Comparison of ENCODE assay signal across 10 mouse cellular contexts in genomic region chr4:133469122-133469521, GRCm38 (mm10). TPM values are rescaled to one million over a fixed set of nuclear protein-coding genes. Genes with fewer than 3 reads are reported as not detected.
DNase-seq lines count a peak whose midpoint lies in the region; ATAC-seq lines count a peak whose summit lies in the region.
"Had no signal": no experiment of that assay in that cellular context is flagged by ENCODE, and none has a peak within 500 bp of the region (broad histone marks: within the 10 kb centered on the region; RNA-seq: fewer than 3 reads in every experiment).

No protein-coding gene starts in this region.

- H3K4me1 ChIP-seq in forebrain, embryonic 11.5 days (replicated peaks; ENCODE audit: control insufficient read depth, insufficient read depth, low read length), result peaks cover 6% of the 10 kb centered on the region; the same call in 1 of the 2 replicates
- peaks cover 8% of the 10 kb centered on the region for H3K4me1 ChIP-seq in forebrain, embryonic 16.5 days (replicated peaks; ENCODE audit: control insufficient read depth, insufficient read depth, low read length)
- H3K4me1 ChIP-seq in lung, embryonic 16.5 days (replicated peaks; ENCODE audit: control insufficient read depth, insufficient read depth, low read length), result peaks cover 8% of the 10 kb centered on the region; the same call in 1 of the 2 replicates
- H3K4me1 ChIP-seq in intestine, embryonic 16.5 days (ENCODE audit: control insufficient read depth, insufficient read depth, low read length), result peaks cover 8% of the 10 kb centered on the region
- peaks cover 13% of the 10 kb centered on the region for H3K4me1 ChIP-seq in stomach, embryonic 15.5 days

- H3K9ac ChIP-seq in forebrain, embryonic 11.5 days (ENCODE audit: low read length), result no peak overlapping the region
- no peak overlapping the region for H3K9ac ChIP-seq in forebrain, embryonic 16.5 days (replicated peaks; ENCODE audit: low read depth, low read length)
- H3K9ac ChIP-seq in lung, embryonic 16.5 days (ENCODE audit: low read length), result no peak overlapping the region
- no peak overlapping the region for H3K9ac ChIP-seq in intestine, embryonic 16.5 days (ENCODE audit: low read depth, low read length)
- H3K9ac ChIP-seq in stomach, embryonic 15.5 days, result no peak overlapping the region

- no peak for DNase-seq in forebrain, embryonic 11.5 days (ENCODE audit: low spot score)
- no peak for DNase-seq in lung, postnatal 14 days
- no peak for DNase-seq in cerebellum, postnatal 4 days (ENCODE audit: low spot score in 2 of 2)
- no peak for DNase-seq in left cerebral cortex, postnatal 25 days (ENCODE audit: low spot score in 2 of 2)
- DNase-seq: right cerebral cortex, postnatal 4 days had no signal

- peaks cover 5% of the 10 kb centered on the region; the same call in 1 of the 2 replicates for H3K9me3 ChIP-seq in forebrain, embryonic 11.5 days (ENCODE audit: control insufficient read depth, low read length)
- no peaks in the 10 kb centered on the region; the same call in 1 of the 2 replicates for H3K9me3 ChIP-seq in forebrain, embryonic 16.5 days (ENCODE audit: control insufficient read depth, low read length)
- peaks cover 6% of the 10 kb centered on the region for H3K9me3 ChIP-seq in lung, embryonic 16.5 days (ENCODE audit: control insufficient read depth, low read length)
- H3K9me3 ChIP-seq in intestine, embryonic 16.5 days (ENCODE audit: control insufficient read depth, low read length), result peaks cover 4% of the 10 kb centered on the region; the same call in 1 of the 2 replicates
- no peaks in the 10 kb centered on the region for H3K9me3 ChIP-seq in stomach, embryonic 15.5 days

- H3K4me3 ChIP-seq in forebrain, embryonic 11.5 days (ENCODE audit: low read depth, low read length), result no peak overlapping the region
- no peak overlapping the region for H3K4me3 ChIP-seq in forebrain, embryonic 16.5 days (replicated peaks; ENCODE audit: low read length)
- H3K4me3 ChIP-seq in lung, embryonic 16.5 days (ENCODE audit: low read length), result no peak overlapping the region
- no peak overlapping the region for H3K4me3 ChIP-seq in intestine, embryonic 16.5 days (ENCODE audit: low read length)
- H3K4me3 ChIP-seq in stomach, embryonic 15.5 days (replicated peaks), result 0 out of 2 replicates have a peak overlapping the region, but pooled peaks have one; percentile 14

- 15% methylated on average over 12 of the region's 12 CpGs for WGBS in forebrain, embryonic 11.5 days
- WGBS in forebrain, embryonic 16.5 days, result 17% methylated on average over 12 of the region's 12 CpGs
- WGBS in lung, embryonic 16.5 days, result 7% methylated on average over 12 of the region's 12 CpGs
- WGBS in intestine, embryonic 16.5 days, result 20% methylated on average over 12 of the region's 12 CpGs
- 16% methylated on average over 12 of the region's 12 CpGs for WGBS in stomach, embryonic 15.5 days

- peak overlapping the region; percentile 87; the same call in 1 of the 2 replicates for H3K4me2 ChIP-seq in forebrain, embryonic 11.5 days (ENCODE audit: low read depth, low read length, severe bottlenecking)
- no peak overlapping the region for H3K4me2 ChIP-seq in forebrain, embryonic 16.5 days (ENCODE audit: low read length)
- H3K4me2 ChIP-seq in lung, embryonic 16.5 days (ENCODE audit: low read depth, low read length), result peak overlapping the region; percentile 28
- peak overlapping the region; percentile 32; the same call in 1 of the 2 replicates for H3K4me2 ChIP-seq in intestine, embryonic 16.5 days (ENCODE audit: low read depth, low read length)
- peak overlapping the region; percentile 89 for H3K4me2 ChIP-seq in stomach, embryonic 15.5 days

- H3K36me3 ChIP-seq in forebrain, embryonic 11.5 days (ENCODE audit: control insufficient read depth, insufficient read depth, low read length), result no peaks in the 10 kb centered on the region
- no peaks in the 10 kb centered on the region for H3K36me3 ChIP-seq in forebrain, embryonic 16.5 days (ENCODE audit: control insufficient read depth, insufficient read depth)
- no peaks in the 10 kb centered on the region for H3K36me3 ChIP-seq in lung, embryonic 16.5 days (ENCODE audit: control insufficient read depth, insufficient read depth, low read length)
- no peaks in the 10 kb centered on the region for H3K36me3 ChIP-seq in intestine, embryonic 16.5 days (ENCODE audit: control insufficient read depth, insufficient read depth, low read length)
- H3K36me3 ChIP-seq in stomach, embryonic 15.5 days, result no peaks in the 10 kb centered on the region

- H3K27me3 ChIP-seq in forebrain, embryonic 11.5 days (ENCODE audit: control insufficient read depth, insufficient read depth, low read length), result peaks cover 12% of the 10 kb centered on the region; the same call in 1 of the 2 replicates
- H3K27me3 ChIP-seq in forebrain, embryonic 16.5 days (replicated peaks; ENCODE audit: control insufficient read depth, insufficient read depth, low read length), result peaks cover 3% of the 10 kb centered on the region; the same call in 1 of the 2 replicates
- no peaks in the 10 kb centered on the region for H3K27me3 ChIP-seq in lung, embryonic 16.5 days (ENCODE audit: control insufficient read depth, insufficient read depth, low read depth, low read length)
- no peaks in the 10 kb centered on the region for H3K27me3 ChIP-seq in intestine, embryonic 16.5 days (replicated peaks; ENCODE audit: control insufficient read depth, insufficient read depth, low read length)
- no peaks in the 10 kb centered on the region; the same call in 1 of the 2 replicates for H3K27me3 ChIP-seq in stomach, embryonic 15.5 days (replicated peaks)

- intact Hi-C loops in left cerebral cortex, postnatal 25 days (cut with DNase I), result no loop called here

- no peak for ATAC-seq in forebrain, embryonic 11.5 days (replicated peaks; ENCODE audit: low FRiP score)
- no peak for ATAC-seq in forebrain, embryonic 16.5 days
- no peak for ATAC-seq in lung, embryonic 16.5 days (ENCODE audit: low read depth)
- peak; percentile 45 for ATAC-seq in intestine, embryonic 16.5 days
- ATAC-seq in stomach, embryonic 15.5 days (ENCODE audit: insufficient read depth, low FRiP score, low read depth), result no peak

- H3K27ac ChIP-seq in forebrain, embryonic 11.5 days (ENCODE audit: low read depth, low read length), result no peak overlapping the region
- H3K27ac ChIP-seq in forebrain, embryonic 16.5 days (ENCODE audit: low read length), result no peak overlapping the region
- H3K27ac ChIP-seq in lung, embryonic 16.5 days (ENCODE audit: low read length), result no peak overlapping the region
- H3K27ac ChIP-seq in intestine, embryonic 16.5 days (ENCODE audit: low read length), result no peak overlapping the region
- no peak overlapping the region for H3K27ac ChIP-seq in stomach, embryonic 15.5 days

RNA-seq across cellular contexts. Expression of gene Tent5b, which starts 10.8 kb away (rescaled TPM):
- 0.76 and 0.80 TPM in 2 replicates for polyA plus RNA-seq in forebrain, embryonic 11.5 days (2014; fragmentation: Nextera tagmentation; extraction: Ambion mirVana)
- polyA plus RNA-seq in forebrain, embryonic 16.5 days (2015; fragmentation: Nextera tagmentation; extraction: Ambion mirVana), result 0.09 and 0.14 TPM in 2 replicates
- 1.6 and 1.9 TPM in 2 replicates for polyA plus RNA-seq in lung, embryonic 16.5 days (2015; fragmentation: Nextera tagmentation; extraction: Ambion mirVana)
- polyA plus RNA-seq in intestine, embryonic 16.5 days (2015; fragmentation: Nextera tagmentation; extraction: Ambion mirVana), result 0.66 and 0.73 TPM in 2 replicates
- polyA plus RNA-seq in stomach, embryonic 15.5 days (2015; fragmentation: Nextera tagmentation; extraction: Ambion mirVana), result 2.4 and 4.1 TPM in 2 replicates
- under 1 TPM in 1 of 2 experiments, not detected in 1; 0.21 TPM for total RNA-seq in left cerebral cortex, postnatal 25 days (2021)

RNA-seq across cellular contexts. Expression of gene Trnp1, which starts 29.2 kb away (rescaled TPM):
- 1.8 and 1.9 TPM in 2 replicates for polyA plus RNA-seq in forebrain, embryonic 11.5 days (2014; fragmentation: Nextera tagmentation; extraction: Ambion mirVana)
- 6.5 and 9.2 TPM in 2 replicates for polyA plus RNA-seq in forebrain, embryonic 16.5 days (2015; fragmentation: Nextera tagmentation; extraction: Ambion mirVana)
- polyA plus RNA-seq in lung, embryonic 16.5 days (2015; fragmentation: Nextera tagmentation; extraction: Ambion mirVana), result 0.18 and 0.79 TPM in 2 replicates
- 0.70 and 0.81 TPM in 2 replicates for polyA plus RNA-seq in intestine, embryonic 16.5 days (2015; fragmentation: Nextera tagmentation; extraction: Ambion mirVana)
- polyA plus RNA-seq in stomach, embryonic 15.5 days (2015; fragmentation: Nextera tagmentation; extraction: Ambion mirVana), result 2.8 and 3.1 TPM in 2 replicates
- total RNA-seq in left cerebral cortex, postnatal 25 days (2021), result 100 to 1,000 TPM; 157 to 177 TPM

RNA-seq across cellular contexts. Expression of gene Kdf1, which starts 49.6 kb away (rescaled TPM):
- polyA plus RNA-seq in forebrain, embryonic 11.5 days (2014; fragmentation: Nextera tagmentation; extraction: Ambion mirVana), result 1.1 and 2.1 TPM in 2 replicates
- polyA plus RNA-seq in forebrain, embryonic 16.5 days (2015; fragmentation: Nextera tagmentation; extraction: Ambion mirVana), result 0.35 and 0.44 TPM in 2 replicates
- 30.4 and 33.3 TPM in 2 replicates for polyA plus RNA-seq in lung, embryonic 16.5 days (2015; fragmentation: Nextera tagmentation; extraction: Ambion mirVana)
- 55.3 and 59.9 TPM in 2 replicates for polyA plus RNA-seq in intestine, embryonic 16.5 days (2015; fragmentation: Nextera tagmentation; extraction: Ambion mirVana)
- polyA plus RNA-seq in stomach, embryonic 15.5 days (2015; fragmentation: Nextera tagmentation; extraction: Ambion mirVana), result 31.5 and 38.6 TPM in 2 replicates
- total RNA-seq in left cerebral cortex, postnatal 25 days (2021), result not detected
- total RNA-seq: gastrocnemius, adult 8-10 months had no signal
